Mouse (Mus musculus) G1E (cell line): ENCODE measurements at regions not wholly inside any gene's neighbourhood (a gene's known extent, or its start where the extent isn't known, plus 50 kb on each side); places are given as distances from the start of the nearest gene placed in this dataset.

ENCODE experiments used
- ATAC-seq: 2 replicates; pipeline ENCODE4 v1.8.0; 2016; ENCODE audit warnings: mild to moderate bottlenecking; ENCODE audit not compliant: insufficient number of reproducible peaks, poor library complexity, low FRiP score, severe bottlenecking; ENCODE audit errors: extremely low read depth
- DNase-seq: peaks from one replicate; pipeline ENCODE4 v3.0.0; 2012; ENCODE audit warnings: low spot score
- H3K27me3 ChIP-seq: 2 replicates; pipeline ENCODE4 v1.6.1; 2012; ENCODE audit warnings: mild to moderate bottlenecking, low read length, inconsistent platforms; ENCODE audit not compliant: insufficient read depth
- H3K36me3 ChIP-seq: replicated peaks from 2 replicates; pipeline ENCODE3; 2012; ENCODE audit warnings: mild to moderate bottlenecking, inconsistent platforms
- H3K4me1 ChIP-seq: 2 replicates; pipeline ENCODE4 v1.6.1; 2012; ENCODE audit warnings: low read depth, low read length, inconsistent platforms, mixed read lengths; ENCODE audit not compliant: insufficient read depth
- H3K4me3 ChIP-seq: 2 replicates; pipeline ENCODE4 v1.5.1; 2012; ENCODE audit warnings: low read depth, mild to moderate bottlenecking, inconsistent platforms, low read length, moderate library complexity, mixed read lengths
- H3K9me3 ChIP-seq: replicated peaks from 2 replicates; pipeline ENCODE4 v1.6.1; 2012; ENCODE audit warnings: inconsistent platforms
- CTCF ChIP-seq: IDR thresholded peaks from 2 replicates; pipeline ENCODE4 v1.5.1; 2012; ENCODE audit warnings: low read depth, low read length, inconsistent platforms, mixed read lengths
- GATA1 ChIP-seq: IDR thresholded peaks from 2 replicates; pipeline ENCODE4 v1.6.1; 2012; ENCODE audit warnings: borderline replicate concordance, low read length, inconsistent platforms, mixed read lengths
- GATA2 ChIP-seq: IDR thresholded peaks from 2 replicates; pipeline ENCODE4 v1.6.1; 2012; ENCODE audit warnings: low read depth, low read length, inconsistent platforms, borderline replicate concordance
- POLR2AphosphoS5 ChIP-seq: IDR thresholded peaks from 2 replicates; pipeline ENCODE4 v1.6.1; 2012; ENCODE audit warnings: low read depth, low read length, inconsistent platforms; ENCODE audit not compliant: insufficient replicate concordance
- TAL1 ChIP-seq: conservative IDR thresholded peaks from 2 replicates; pipeline ENCODE4 v1.6.1; 2012; ENCODE audit warnings: low read depth, low read length, inconsistent platforms, mixed read lengths

DNA sequence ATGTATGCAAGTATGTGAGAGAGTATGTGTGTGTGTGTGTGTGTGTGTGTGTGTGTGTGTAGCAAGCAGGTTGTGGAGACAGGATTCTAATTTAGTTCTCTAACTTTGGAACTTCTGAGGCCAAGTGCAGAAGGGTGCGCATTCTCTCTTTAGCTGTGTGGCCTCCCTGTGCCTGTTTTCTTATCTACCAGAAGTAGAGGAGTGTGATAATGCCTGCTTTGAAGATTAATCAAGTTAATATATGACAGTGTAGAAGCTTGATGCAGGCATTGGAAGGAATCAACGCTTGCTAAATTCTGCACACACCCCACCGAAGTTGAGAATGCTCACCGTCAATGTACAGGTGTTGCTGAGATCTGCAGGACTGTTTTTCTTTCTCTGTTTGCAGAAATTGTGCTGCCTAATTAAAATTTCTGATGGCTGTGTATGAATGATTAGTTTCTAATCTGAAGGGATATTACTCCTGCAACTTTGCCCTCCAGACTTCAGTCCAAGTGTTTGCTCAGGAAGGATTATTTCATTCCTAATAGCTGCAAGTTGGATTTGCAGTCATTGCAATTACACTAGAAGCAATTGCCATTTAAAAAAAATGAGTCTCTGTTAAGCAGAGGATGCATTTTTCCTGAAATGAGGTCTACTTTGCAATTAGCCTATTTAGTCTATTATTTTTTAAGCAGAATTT is 162.6 kb upstream of the Arg1 start:
- 0 out of 2 replicates have a peak, but pooled peaks cover 2% of the 10 kb centered on the region for H3K9me3 ChIP-seq
- H3K4me3 ChIP-seq = no peak overlapping the region
- no peak for TF ChIP-seq GATA1
- TF ChIP-seq POLR2AphosphoS5 = no peak
- no peak for TF ChIP-seq GATA2
- TF ChIP-seq TAL1 = no peak
- TF ChIP-seq CTCF = no peak
- peaks cover 9% of the 10 kb centered on the region; the same call in 1 of the 2 replicates for H3K27me3 ChIP-seq
- ATAC-seq = no peak
- H3K36me3 ChIP-seq = no peaks in the 10 kb centered on the region
- DNase-seq = no peak
- peaks cover 10% of the 10 kb centered on the region for H3K4me1 ChIP-seq

DNA sequence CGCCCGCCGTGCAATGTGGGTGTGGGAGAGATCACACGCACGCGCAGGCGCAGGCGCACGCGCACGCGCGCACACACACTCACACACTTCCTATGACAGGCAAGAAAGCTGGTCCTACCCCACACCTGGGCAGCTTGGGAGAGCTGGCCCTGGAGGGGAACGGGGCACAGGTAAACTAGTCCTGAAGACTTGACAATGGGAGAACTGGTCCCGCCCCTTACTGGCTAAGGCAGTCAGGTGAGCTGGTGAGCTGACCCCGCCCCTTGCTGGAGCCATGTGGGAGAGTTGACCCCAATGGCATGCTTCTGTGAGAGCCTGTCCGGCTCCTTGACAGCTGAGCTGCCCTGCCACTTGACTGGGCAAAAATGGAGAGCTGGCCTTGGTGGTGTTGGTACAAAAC is 159.5 kb upstream of the Arg1 start:
- DNase-seq = no peak
- H3K4me1 ChIP-seq = peaks cover 11% of the 10 kb centered on the region
- no peak for TF ChIP-seq GATA2
- no peak for TF ChIP-seq CTCF
- TF ChIP-seq TAL1 = no peak
- TF ChIP-seq POLR2AphosphoS5 = no peak
- no peak for TF ChIP-seq GATA1
- 0 out of 2 replicates have a peak, but pooled peaks cover 2% of the 10 kb centered on the region for H3K9me3 ChIP-seq
- H3K4me3 ChIP-seq = no peak overlapping the region
- no peak for ATAC-seq
- H3K27me3 ChIP-seq = peaks cover 16% of the 10 kb centered on the region; the same call in 1 of the 2 replicates
- H3K36me3 ChIP-seq = no peaks in the 10 kb centered on the region

DNA sequence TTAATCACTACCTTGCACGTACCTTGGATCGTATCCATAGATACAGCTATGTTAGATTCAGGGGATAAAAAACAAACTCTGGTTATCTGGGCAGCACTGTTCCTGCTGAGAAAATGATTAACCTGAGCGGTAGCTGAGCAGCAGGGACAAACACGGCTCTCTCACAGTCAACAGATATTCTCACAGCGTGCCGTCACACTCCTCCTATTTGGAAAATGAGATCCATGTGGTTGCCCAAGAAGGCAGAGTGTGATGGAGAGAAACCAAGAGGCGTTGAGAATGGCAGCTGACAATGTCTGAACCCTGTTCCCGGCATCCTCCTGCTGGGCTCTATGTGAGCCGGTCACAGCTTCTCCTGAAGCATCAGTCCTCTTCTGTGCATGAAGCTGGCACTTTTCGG is 155.6 kb upstream of the Arg1 start:
- 0 out of 2 replicates have a peak, but pooled peaks cover 2% of the 10 kb centered on the region for H3K9me3 ChIP-seq
- TF ChIP-seq CTCF (no peak), POLR2AphosphoS5 (no peak), GATA1 (no peak), GATA2 (no peak), TAL1 (no peak)
- no peak for ATAC-seq

DNA sequence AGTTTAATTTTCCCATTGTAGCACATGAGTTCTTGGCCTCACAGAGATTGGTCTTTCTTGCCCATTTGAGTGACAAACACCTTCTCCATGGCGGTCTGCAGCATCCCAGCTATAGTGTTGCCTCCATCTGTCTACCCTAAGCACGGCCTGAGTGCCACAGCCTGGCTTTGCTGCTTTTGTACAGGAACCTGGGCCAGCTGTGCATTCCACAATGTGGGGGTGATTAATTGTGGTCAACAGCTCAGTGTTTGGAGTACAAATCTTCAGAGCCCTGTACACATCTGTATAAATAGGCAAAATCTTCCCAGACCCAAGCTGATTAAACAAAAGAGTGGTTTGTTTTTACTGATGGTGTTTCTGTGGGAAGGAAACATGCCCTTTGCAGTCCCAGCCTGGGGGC is 145.3 kb upstream of the Arg1 start:
- peaks cover 15% of the 10 kb centered on the region; the same call in 1 of the 2 replicates for H3K27me3 ChIP-seq
- no peak overlapping the region for H3K4me3 ChIP-seq
- peaks cover 12% of the 10 kb centered on the region for H3K4me1 ChIP-seq
- peaks cover 9% of the 10 kb centered on the region for H3K9me3 ChIP-seq
- ATAC-seq (no peak), DNase-seq (no peak)
- no peaks in the 10 kb centered on the region for H3K36me3 ChIP-seq
- no peak for TF ChIP-seq POLR2AphosphoS5
- TF ChIP-seq TAL1 = no peak
- TF ChIP-seq GATA1 = no peak
- TF ChIP-seq CTCF = no peak

More for the DNA sequence above, 155.6 kb upstream of the Arg1 start:
- H3K27me3 ChIP-seq = peaks cover 26% of the 10 kb centered on the region
- H3K36me3 ChIP-seq = no peaks in the 10 kb centered on the region
- DNase-seq = no peak
- H3K4me3 ChIP-seq = no peak overlapping the region
- peaks cover 2% of the 10 kb centered on the region; the same call in 1 of the 2 replicates for H3K4me1 ChIP-seq

DNA sequence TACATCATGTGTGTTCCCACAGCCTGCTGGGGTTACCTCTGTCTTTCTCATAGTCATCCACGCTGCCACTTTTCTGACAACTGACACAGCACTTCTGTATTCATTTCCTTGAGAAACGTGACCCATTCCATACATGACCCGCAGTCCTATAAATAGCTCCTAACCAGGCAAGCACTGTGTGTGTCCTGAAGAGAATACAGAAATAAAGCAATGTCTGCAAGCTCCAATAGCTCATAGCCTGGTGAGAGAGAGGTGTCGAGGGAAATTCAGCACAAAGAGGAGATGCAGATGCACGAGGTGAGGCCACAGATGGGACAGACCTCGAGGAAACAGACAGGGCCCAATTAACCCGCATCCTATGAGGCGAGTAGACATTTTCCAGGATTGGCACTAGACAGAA is 141.0 kb upstream of the Arg1 start:
- peaks cover 9% of the 10 kb centered on the region for H3K9me3 ChIP-seq
- H3K36me3 ChIP-seq = no peaks in the 10 kb centered on the region
- ATAC-seq (no peak), DNase-seq (no peak)
- TF ChIP-seq GATA1 (no peak), CTCF (no peak), TAL1 (no peak), POLR2AphosphoS5 (no peak), GATA2 (no peak)
- H3K4me3 ChIP-seq = no peak overlapping the region
- peaks cover 10% of the 10 kb centered on the region; the same call in 1 of the 2 replicates for H3K27me3 ChIP-seq
- H3K4me1 ChIP-seq = peaks cover 4% of the 10 kb centered on the region; the same call in 1 of the 2 replicates

DNA sequence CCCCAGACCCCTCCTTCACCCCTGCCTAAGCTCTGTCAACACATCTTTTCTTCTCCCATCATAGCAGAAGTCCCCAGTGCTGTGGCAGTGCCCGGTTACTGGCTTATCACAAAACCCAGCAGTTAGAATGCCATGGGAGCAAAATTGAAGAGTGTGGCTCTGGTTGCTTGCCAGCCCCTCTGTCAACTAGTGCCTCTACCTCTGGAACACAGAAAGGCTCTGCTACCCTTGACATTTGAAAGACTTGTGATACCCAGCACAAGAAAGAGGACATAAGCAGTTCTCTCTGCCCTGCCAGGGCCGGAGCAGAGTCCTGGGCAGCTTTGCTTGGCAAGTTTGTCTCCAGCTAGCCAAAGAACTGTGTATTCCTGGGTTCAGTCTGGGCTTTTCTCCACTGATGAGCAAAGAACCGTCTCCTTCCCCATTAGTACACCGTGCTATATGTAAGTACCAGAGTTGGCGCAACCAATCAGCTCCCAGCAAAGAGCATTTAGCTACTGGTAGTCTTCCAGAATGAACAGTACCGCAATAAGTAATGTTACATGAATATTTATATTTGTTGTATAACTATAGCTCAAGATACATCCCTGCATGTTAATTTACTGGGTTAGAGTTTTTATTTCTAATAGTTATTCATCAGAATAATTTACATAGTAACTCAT is 137.5 kb upstream of the Arg1 start:
- TF ChIP-seq POLR2AphosphoS5 (no peak), GATA2 (no peak), GATA1 (no peak), CTCF (no peak), TAL1 (no peak)

More for the DNA sequence above, 137.5 kb upstream of the Arg1 start:
- Histone ChIP-seq H3K4me1 (peaks cover 7% of the 10 kb centered on the region), H3K9me3 (0 out of 2 replicates have a peak, but pooled peaks cover 2% of the 10 kb centered on the region), H3K4me3 (no peak overlapping the region), H3K27me3 (peaks cover 6% of the 10 kb centered on the region; the same call in 1 of the 2 replicates), H3K36me3 (no peaks in the 10 kb centered on the region)
- ATAC-seq = no peak
- no peak for DNase-seq
